Mouse (Mus musculus): ENCODE measurements at regions not wholly inside any gene's neighbourhood (a gene's known extent, or its start where the extent isn't known, plus 50 kb on each side); places are given as distances from the start of the nearest gene placed in this dataset.
"Not testable (repeated sequence)": the region's sequence is repeated elsewhere in the genome, so short reads cannot be mapped to it uniquely, and the experiment has no call there.

GRCm38 (mm10) chr12:5956141-5956540, 580.7 kb upstream of the Klhl29 start:
- no peak for DNase-seq (ENCODE audit: low spot score)

GRCm38 (mm10) chr12:5955564-5955963, 580.1 kb upstream of the Klhl29 start:
- DNase-seq (ENCODE audit: low spot score): no peak

GRCm38 (mm10) chr12:5943346-5943925, 568.0 kb upstream of the Klhl29 start:
- no peak for DNase-seq (ENCODE audit: low spot score)

GRCm38 (mm10) chr12:5921262-5921661, 545.8 kb upstream of the Klhl29 start:
- no peak for DNase-seq (ENCODE audit: low spot score)

GRCm38 (mm10) chr12:5918030-5918429, 542.5 kb upstream of the Klhl29 start:
- DNase-seq (ENCODE audit: low spot score): no peak

- DNase-seq (ENCODE audit: low spot score): no peak
These were observed 530.8 kb upstream of the Klhl29 start for GRCm38 (mm10) chr12:5906251-5906650.

- DNase-seq (ENCODE audit: low spot score): not testable (repeated sequence)
These were observed 516.3 kb upstream of the Klhl29 start for GRCm38 (mm10) chr12:5891786-5892185.

GRCm38 (mm10) chr12:5866701-5867100, 491.2 kb upstream of the Klhl29 start:
- DNase-seq (ENCODE audit: low spot score): no peak

GRCm38 (mm10) chr12:5859795-5860194, 484.3 kb upstream of the Klhl29 start:
- DNase-seq (ENCODE audit: low spot score): no peak

- DNase-seq (ENCODE audit: low spot score): no peak
These were observed 480.9 kb upstream of the Klhl29 start for GRCm38 (mm10) chr12:5856421-5856820.

GRCm38 (mm10) chr12:5810427-5810826, 434.9 kb upstream of the Klhl29 start:
- DNase-seq (ENCODE audit: low spot score): no peak

GRCm38 (mm10) chr12:5810009-5810408, 434.5 kb upstream of the Klhl29 start:
- no peak for DNase-seq (ENCODE audit: low spot score)

- DNase-seq (ENCODE audit: low spot score): no peak
These were observed 432.8 kb upstream of the Klhl29 start for GRCm38 (mm10) chr12:5807996-5808886.

- no peak for DNase-seq (ENCODE audit: low spot score)
These were observed 430.2 kb upstream of the Klhl29 start for GRCm38 (mm10) chr12:5805731-5806130.

- DNase-seq (ENCODE audit: low spot score): peak; percentile 7
These were observed 417.6 kb upstream of the Klhl29 start for GRCm38 (mm10) chr12:5793051-5793450.

GRCm38 (mm10) chr12:5787074-5787813, 411.8 kb upstream of the Klhl29 start:
- DNase-seq (ENCODE audit: low spot score): no peak

GRCm38 (mm10) chr12:5781276-5781675, 405.8 kb upstream of the Klhl29 start:
- DNase-seq (ENCODE audit: low spot score): no peak

GRCm38 (mm10) chr12:5777556-5777955, 402.1 kb upstream of the Klhl29 start:
- no peak for DNase-seq (ENCODE audit: low spot score)

- no peak for DNase-seq (ENCODE audit: low spot score)
These were observed 396.0 kb upstream of the Klhl29 start for GRCm38 (mm10) chr12:5771399-5771978.

- DNase-seq (ENCODE audit: low spot score): no peak
These were observed 395.0 kb upstream of the Klhl29 start for GRCm38 (mm10) chr12:5770531-5770930.

- no peak for DNase-seq (ENCODE audit: low spot score)
These were observed 389.1 kb upstream of the Klhl29 start for GRCm38 (mm10) chr12:5764445-5765170.

GRCm38 (mm10) chr12:5764026-5764425, 388.5 kb upstream of the Klhl29 start:
- no peak for DNase-seq (ENCODE audit: low spot score)
